Mouse (Mus musculus) bone marrow, adult 2 months (tissue): Measurements from ENCODE around the gene Coro1c.

Source experiments
- CTCF ChIP-seq: fragments of 200-500 bp; IDR thresholded peaks from 2 replicates; pipeline ENCODE4 v1.5.1; 2011; ENCODE audit warnings: low read length, control low read depth; ENCODE audit not compliant: control insufficient read depth, insufficient read depth
- POLR2A ChIP-seq: fragments of 200-500 bp; IDR thresholded peaks from 2 replicates; pipeline ENCODE4 v1.6.1; 2011; ENCODE audit warnings: low read depth, mild to moderate bottlenecking, control low read depth, low read length, borderline replicate concordance; ENCODE audit not compliant: control insufficient read depth

- TF ChIP-seq CTCF: peak; percentile 99
- TF ChIP-seq POLR2A: no peak
Observed at GRCm38 (mm10) chr5:113854494-113854893, 54.1 kb downstream of the Coro1c start.
